Mouse (Mus musculus) common myeloid progenitor, adult 5-6 weeks (primary cell): ENCODE results near the gene Sox15. TPM values are rescaled to one million over a fixed set of nuclear protein-coding genes. Genes with fewer than 3 reads are reported as not detected.
A peak's percentile ranks its signal among the peaks of the same experiment; 100 is the strongest.

ENCODE experiments used
- ATAC-seq: replicated peaks from 2 replicates; pipeline ENCODE4 v1.8.0; 2016; ENCODE audit warnings: low read depth, mild to moderate bottlenecking, moderate TSS enrichment, inconsistent platforms; ENCODE audit not compliant: poor library complexity, severe bottlenecking
- total RNA-seq: library from RNA; stranded (forward); fragments of 200-1000, 187-1606 nt; gene quantifications from 2 replicates; pipeline ENCODE4 v1.2.3, GENCODE M21; 2017

The Sox15 gene
- total RNA-seq, 1 experiment from 2014 or later = not detected

DNA sequence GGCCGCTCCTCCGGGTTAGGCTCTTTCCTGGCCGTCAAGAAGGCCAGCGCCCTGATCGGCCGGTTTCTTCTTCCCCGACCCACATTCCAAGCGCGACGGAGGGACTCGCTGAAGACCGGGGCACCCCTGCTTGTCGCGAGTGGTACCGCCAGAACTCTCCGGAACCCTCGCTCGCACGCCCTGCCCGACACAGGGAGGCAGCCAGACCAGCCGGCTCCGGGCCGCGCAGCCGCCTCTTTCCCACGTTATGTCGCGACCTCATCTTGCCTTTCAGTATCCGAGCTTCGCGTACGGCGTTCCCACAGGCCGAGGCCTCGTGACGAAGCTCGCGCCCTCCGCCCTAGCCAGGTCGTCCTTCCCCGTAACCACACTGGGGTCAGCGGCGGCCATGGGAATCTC is 16.6 kb downstream of the Sox15 start:
- peak; percentile 7; the same call in 1 of the 2 replicates for ATAC-seq

DNA sequence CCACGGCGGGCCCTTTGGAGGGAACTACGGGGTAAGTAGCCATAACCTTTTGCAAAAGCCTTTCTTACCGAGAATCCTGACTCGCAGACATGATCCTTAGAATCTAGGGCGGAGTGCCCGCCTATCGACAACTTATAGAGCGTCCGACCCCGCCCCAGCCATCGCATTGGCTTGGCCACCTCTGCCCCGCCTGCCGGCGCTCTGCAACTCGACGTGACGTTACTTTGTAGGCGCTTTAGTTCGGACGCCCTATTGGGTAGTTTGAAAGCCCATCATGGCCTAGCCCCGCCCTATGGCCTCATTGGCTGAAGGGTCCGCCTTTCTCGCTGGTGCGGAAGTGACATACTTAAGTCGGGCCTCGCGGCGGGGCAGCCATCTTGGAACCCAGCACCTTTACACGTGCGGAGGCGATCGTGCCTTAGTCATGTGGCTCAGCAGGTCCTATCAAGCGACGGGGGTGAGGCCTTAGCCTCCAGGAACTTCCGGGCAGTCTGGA is 17.1 kb downstream of the Sox15 start, which contains the start of gene Eif4a1:
TSS of gene Eif4a1 (minus strand) at position 213 of the 496 bp plus-strand sequence.
- peak; percentile 88 for ATAC-seq

DNA sequence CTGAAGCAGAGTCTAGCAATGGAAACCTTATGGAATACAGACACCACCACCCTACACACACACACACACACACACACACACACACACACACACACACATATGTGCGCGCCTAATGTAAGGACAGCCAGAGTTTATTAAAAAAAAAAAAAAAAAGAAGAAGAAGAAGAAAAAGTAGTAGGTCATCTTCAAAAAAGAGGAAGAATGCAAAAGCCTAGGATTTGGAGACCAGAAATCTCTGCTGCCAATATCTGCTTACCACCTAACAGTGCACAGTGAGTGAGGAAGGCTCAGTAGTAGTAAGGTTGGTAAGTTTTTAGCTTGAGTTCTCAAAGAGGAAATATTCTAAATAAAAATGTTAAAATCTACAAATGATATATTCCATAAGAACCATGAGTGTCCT is 24.0 kb downstream of the Sox15 start:
- ATAC-seq = no peak

DNA sequence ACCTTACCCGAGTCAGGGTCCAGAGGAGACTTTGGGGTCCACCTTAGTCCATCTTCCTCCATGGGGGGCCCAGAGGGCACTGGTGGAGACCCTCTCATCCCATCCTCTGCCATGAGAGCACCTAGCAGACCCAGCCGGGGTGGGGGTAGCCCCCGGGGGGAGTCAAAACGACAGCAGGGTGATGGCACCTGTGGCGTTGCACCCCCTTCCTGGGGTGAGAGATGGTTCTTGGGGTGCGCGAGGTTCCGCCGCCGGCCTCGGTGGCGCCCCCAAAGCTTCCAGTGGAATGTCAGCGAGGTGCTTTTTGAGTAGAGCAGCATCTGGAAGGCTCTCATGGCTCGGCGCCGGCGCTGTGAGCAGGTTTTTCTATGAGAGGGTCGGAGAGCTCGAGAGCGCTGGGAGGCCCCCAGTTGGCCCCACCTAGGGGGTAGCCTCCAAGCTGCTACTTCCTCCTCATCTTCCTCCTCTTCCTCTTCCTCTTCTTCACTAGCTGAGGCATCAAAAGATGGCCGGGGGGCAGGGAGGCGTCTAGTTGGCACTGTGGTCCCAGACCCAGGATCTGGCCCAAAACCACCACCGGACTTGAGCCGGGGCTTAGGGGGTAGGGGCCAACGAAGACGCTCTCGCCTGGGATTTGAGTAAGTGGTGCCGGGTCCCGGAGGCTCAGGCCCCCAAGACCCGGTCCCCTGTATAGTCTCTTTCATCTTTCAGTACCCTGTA is 25.2 kb downstream of the Sox15 start:
- ATAC-seq = no peak

DNA sequence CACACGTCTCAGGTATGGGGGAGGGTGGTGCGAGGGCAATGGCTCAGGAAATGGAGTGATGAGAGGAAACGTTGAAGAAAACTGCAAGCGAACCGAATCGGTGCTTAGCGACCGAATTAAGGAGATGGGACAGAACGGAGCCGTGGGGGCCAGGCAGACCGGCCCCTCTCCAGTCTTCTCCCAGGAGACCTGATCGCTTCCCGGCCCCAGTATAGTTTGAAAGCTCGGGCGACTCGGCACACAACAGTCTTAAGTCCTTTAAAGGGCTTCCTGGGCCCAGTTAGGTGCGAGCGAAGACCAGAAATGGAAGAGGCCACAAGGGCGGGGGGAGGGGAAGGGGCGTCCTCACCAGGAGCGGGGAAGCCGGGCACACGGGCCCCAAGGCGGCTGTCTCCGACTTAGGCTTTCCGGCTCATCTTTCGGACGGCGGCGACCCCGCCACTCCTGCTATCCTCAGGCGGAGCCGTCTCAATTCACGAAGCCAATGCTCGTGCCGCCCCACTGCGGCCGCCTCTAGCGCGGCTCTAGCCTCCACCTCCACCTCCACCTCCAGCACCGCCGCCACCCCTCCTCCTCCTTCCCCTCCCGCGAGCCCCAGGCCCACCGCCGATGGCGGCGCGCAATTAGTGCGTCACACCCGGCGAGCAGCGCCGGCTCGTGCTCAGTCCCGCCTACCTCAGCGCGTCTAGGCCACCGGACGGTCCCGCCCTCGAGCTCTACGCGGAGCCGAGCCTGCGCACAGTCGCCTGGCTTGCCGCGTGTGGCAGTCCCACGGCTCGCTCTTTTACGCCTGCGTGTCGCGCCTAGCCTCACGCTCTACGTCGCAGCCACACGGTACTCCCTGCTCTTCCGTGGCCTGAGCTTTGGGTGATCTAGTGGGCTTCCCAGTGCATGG is 26.4 kb downstream of the Sox15 start, which contains the start of gene Senp3:
TSS of gene Senp3 (minus strand) at position 771 of the 895 bp plus-strand sequence.
- ATAC-seq = peak; percentile 88

DNA sequence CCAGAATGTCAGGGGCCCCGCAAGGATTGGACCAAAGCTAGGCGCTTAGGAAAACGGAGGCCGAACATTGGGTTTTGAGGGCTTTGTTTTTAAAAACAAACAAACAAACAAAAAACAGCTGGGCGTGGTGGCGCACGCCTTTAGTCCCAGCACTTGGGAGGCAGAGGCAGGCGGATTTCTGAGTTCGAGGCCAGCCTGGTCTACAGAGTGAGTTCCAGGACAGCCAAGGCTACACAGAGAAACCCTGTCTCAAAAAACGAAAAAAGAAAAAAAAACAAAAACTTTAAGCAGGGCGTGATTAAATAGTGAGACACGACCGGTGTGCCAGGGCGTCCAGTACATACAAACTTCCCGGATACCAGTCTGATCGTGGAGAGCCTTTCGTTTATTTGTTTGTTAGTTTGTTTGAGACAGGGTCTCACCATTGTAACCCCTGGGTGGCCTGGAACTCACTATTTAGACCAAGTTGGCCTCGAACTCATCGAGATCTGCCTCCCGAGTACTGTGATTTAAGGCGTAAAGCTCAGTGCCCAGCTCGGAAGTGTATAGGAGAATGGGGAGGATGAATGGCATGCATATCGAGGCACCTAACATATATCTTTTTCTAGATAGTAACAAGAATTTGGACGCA is 27.2 kb downstream of the Sox15 start:
- no peak for ATAC-seq

DNA sequence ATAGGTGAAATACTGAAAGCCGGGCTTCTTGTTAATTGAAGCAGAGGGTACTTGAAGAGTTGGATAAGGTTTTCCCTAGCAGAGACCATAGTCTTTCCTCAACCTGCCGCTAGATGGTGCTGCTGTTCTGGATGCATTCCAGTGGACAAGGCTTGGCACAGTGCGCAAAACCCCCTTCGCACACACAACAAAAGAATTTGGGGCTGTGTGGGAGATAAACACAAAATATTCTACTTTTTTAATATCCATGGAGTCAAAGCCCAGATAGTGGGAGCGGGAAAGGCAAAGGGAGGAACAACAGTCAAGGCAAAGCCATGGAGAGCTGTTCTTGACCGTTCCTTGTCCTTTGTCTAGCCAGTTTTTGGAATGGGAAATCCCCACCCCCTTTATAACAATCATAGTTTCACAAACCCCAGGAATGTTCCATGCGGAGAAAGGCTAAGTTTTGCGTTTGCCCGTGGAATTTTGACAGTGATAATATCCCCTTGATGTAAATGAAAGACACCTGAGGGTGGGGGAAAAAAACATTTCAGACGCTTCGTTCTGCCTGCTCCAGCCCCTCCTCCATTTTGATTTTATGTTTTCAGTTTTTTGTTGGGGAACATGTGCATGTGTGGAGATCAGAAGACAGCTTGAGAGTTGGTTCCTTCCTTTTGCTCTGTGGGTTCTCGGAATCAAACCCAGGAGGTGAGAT is 27.9 kb downstream of the Sox15 start:
- peak; percentile 60 for ATAC-seq

DNA sequence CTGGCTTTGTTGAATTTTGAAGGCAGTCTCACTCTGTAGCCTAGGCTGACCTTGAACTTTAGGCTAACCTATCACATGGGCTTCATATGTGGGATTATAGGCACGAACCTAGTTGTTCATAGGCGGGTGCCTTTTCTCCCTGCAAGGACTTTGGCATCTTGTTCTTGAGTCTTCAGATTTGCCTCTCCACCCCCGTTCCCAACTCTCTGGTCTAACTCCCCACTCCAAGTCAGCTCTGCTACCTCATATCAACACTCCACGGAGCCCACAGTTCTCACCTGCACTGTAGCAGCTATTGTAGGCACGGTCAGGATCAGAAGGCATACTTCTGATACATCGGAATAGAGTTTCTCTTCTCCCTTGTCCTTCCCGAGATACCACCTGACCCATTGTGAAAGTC is 28.5 kb downstream of the Sox15 start:
- no peak for ATAC-seq

DNA sequence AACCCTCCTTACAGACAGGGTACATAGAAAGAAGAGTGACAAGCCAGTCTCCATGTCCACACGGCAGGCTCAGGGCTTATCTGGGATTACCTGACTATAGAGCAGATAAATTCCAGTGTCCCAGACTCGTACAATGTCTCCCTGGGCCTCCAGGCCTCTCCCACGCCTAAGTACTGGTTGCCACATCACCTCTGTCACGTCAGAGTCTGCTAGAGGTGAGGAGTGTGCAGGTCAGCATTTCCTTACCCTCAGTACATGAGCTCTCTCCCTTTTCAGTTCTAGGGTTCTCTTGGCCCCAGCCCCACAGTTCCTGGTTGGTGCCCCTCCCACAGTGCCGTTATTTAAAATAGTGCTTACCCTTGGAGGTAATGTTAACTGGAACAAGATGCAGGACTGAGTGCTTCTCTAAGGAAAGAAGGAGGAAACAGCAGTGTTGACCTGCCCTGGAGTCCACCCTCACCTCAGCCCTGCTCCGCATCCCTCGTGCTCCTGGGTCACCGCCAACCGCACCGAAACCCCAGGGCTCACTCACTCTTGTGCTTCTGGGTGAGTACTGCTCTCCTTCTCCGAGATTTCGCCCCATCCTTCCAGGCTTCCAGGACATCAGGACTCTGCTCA is 29.1 kb downstream of the Sox15 start:
- ATAC-seq = no peak

DNA sequence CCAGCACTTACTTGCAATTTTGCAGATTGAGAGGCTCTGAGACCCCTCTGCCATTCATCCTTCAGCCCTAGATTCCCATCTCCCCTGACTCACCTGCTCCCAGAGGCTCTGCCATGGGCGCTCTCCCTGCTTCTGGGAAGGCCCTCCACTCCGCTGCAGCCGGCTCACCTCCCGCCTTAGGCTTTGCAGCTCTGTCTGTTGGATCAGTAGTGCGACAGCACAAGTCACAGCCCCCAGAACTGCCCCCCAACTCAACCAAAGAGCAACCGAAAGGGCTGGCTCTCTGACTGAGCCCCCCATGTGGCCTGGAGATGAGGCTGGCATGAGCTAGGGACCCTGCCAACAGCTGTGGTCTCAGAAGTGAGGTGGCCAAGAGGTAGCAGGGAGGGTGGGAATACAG is 29.8 kb downstream of the Sox15 start:
- ATAC-seq = no peak

DNA sequence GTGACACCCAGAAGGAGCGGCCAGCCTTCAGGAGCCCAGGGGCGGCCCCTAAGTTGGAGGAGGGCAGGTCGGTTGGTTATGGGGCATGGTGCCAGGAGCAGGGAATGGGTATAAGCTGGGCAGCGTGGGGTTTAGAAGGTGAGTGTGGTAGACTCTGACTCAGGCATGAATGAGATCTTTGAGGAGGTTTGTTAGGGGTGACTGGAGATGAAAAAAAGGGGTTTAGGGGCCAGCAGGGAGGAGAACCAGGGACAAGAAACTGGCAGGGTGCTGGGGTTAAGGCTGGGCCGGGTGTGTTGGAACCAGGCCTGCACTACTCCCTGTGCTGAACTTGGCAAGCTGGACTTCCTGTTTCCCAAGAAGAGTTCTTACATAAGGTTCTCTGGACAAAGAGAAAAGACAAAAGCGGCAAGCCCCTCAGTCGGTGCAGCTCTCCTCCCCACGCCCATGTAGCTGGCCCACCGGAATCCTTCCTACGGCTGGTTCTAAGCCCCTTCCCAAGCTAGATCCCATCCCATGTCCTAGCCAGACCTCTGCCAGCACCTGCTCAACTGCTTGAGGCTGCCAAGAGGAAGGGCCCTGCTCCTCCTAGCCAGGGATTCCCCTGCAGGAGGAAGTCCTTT is 30.5 kb downstream of the Sox15 start, which contains the start of gene Tnfsf13:
TSS of gene Tnfsf13 (minus strand) at position 259 of the 623 bp plus-strand sequence.
- ATAC-seq = peak; percentile 13; the same call in 1 of the 2 replicates

DNA sequence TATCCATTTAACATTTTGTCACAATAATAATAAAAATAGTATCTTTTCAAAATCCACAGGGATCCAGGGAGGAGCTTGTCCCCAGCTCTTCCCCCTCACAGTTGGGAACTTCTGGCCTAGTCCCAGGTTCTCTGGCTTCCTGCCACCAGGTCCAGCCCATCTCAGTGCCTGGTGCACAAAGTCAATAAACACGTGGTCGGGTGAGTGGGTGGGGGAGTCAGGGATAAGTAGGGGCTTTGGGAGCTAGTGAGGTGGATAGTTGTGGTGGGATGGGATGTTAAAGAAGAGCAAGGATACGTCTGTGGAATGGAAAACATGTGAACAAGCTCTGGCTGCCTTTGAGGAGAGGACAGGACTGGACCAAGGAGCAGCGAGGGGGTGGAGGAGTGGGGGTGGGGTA is 31.3 kb downstream of the Sox15 start:
- no peak for ATAC-seq

DNA sequence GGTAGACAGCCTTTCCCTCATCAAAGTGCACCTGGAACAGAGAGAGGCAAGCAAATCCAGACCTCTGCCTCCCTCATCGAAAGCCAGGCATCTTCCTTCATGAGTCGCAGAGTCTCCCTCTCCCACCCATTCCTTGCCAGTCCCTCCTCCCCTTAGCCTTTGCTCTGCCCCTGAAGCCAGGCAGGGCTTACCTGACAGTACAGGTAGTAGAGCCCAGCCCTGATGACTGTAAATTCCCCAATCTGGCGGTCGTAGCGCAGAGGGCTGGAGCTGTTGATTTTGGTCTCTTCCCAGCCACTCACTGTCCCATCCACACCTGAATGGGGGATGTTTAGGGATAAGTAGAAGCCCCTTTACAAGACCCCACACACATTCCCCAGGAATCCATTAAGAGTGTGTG is 31.9 kb downstream of the Sox15 start:
- ATAC-seq = no peak

DNA sequence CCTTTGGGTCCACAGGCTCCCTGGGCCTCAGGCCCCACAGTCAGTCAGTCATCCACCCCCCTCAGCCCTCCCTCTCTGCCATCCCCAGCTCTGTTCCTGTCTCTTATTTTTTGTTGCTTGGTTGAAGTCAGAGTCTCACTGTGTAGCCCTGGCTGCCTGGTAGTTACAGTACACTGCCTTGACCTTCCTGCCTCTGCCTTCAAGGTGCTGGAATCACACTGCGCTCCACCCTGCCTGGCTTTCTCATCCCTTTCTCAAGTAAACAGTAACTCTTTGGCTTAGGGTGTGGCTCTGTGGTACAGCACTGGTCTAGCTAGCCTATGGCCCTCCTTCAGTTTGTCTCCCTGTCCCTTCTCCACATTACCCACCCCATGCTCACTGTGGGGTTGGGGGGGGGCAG is 34.8 kb downstream of the Sox15 start:
- ATAC-seq = no peak

DNA sequence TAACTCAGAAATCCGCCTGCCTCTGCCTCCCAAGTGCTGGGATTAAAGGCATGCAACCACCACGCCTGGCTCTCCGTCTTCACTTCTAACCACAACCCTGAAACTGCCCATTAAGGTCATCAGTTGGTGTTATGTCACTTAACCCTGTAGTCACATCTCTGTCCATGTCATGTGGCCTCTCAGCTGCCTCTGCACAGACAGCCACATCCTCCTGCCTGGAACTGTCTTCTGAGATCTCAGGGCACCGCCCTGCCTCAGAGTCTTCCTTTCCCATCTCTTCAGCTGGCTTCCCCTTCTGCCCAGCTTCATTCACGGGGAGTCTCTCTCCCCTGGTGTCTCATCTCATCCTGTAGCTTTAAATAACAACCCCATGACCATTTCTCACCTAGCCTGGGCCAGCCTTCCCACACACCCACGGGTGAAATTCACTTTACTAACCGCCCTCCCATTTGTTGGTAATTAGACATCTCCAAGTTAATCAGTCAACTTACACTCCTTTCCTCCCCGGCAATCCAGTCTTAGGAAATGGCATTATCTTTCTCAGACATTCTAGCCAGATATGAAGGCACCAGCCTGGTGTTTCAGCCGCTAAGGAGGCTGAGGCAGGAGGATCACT is 37.2 kb downstream of the Sox15 start:
- ATAC-seq = no peak

DNA sequence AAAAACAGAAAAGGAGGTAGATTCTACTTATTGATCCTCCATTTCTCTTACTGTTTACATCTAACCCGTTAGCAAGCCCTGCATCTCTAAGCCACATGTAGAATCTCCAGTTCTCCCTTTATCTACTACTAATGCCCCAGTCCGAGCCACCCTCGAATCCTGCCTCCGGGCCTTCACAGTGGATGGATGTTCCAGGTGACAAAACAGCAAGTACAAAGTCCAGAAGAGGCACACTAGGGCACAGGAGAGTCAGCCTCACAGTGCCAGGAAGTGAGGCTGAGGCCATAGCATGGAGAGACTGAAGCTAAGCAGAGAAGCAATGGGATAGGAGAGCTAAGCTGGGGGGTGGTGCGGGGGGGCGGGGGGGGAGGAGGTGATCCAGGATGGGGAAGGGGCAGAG is 37.7 kb downstream of the Sox15 start:
- no peak for ATAC-seq

DNA sequence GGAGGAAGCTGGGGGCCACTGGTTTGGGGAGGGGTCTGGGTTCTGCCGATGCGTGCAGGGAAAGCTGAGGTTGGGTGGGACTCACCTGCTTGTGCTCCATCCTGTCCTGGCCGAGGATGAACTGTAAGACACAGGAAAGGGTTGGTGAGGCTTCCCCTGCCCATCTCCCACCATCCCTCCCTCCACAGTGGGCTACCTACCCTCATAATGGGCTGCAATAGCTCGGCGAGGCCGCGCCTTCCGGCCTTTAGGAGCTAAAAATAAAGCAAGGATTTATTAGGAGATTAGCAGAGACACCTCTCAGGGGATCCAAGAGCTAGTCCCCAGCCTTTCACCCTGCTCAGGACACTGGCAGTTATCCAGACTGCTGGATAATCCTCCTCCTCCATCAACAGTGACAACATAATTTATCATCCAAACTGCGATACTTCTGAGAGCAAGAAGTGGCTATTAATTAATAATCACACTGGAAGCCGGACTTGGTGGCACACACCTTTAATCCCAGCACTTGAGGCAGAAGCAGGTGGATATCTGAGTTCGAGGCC is 38.4 kb downstream of the Sox15 start:
- no peak for ATAC-seq

DNA sequence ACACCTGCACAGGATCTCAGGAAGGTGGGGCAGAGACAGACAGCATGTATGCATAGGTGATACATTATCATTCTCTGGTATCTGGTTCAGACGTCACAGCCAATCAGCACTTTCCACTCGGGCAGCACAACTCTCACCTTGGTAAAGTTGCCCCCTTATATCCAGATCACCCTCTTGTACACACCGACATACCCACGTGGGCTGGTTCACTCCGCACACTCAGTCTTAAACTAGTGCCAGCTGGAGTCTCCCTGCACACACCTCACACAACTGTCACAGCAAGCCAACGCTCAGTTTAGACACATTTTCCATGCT is 39.9 kb downstream of the Sox15 start:
- ATAC-seq = no peak
